Mouse (Mus musculus): ENCODE data around the gene Gm6096. TPM values are rescaled to one million over a fixed set of nuclear protein-coding genes. Genes with fewer than 3 reads are reported as not detected.
"Not testable (repeated sequence)": the region's sequence is repeated elsewhere in the genome, so short reads cannot be mapped to it uniquely, and the experiment has no call there.

Gene Gm6096
- total RNA-seq (2021) = not detected

DNA sequence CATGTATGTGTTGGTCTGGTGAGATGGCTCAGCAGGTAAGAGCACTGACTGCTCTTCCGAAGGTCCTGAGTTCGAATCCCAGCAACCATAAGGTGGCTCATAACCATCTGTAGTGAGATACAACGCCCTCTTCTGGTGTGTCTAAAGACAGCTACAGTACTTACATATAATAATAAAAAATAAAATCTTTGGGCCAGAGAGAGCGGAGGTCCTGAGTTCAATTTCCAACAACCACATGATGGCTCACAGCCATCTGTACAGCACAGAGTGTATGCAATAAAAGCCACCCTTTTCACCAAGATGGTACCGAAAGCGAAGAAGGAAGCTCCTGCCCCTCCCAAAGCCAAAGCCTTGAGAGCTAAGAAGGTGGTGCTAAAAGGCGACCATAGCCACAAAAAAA lies at the start of gene Gm6096:
TSS of gene Gm6096 (plus strand) at position 301 of the 400 bp plus-strand sequence.
- intact Hi-C loops (cut with DNase I) = loop anchor here (5.0 kb wide), 1 partner anchor 107 kb away; no protein-coding TSS in a partner anchor
- no peak for DNase-seq (ENCODE audit: extremely low spot score in 1 of 2, low spot score in 2 of 2)

DNA sequence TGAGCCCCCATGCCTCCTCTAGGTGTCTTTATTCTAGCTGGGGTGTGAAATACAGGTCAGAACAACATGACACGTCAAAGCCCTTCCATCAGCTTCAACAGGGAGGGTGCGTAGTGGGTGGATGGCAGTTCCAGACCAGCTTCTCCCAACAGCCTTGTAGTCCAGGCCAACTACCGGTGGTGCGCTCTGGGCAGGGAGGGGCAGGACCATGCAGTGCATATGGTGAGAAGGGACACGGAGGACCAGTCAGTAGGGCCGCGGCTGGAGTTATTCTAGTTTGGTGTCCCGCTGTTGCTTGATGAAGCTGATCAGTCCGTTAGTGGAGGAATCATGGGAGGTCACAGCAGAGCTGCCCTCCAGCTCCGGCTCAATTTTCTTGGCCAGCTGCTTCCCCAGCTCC lies 48.7 kb upstream of the Gm6096 start:
- DNase-seq (ENCODE audit: extremely low spot score in 1 of 2, low spot score in 2 of 2); intact Hi-C loops (cut with DNase I): not testable (repeated sequence)

DNA sequence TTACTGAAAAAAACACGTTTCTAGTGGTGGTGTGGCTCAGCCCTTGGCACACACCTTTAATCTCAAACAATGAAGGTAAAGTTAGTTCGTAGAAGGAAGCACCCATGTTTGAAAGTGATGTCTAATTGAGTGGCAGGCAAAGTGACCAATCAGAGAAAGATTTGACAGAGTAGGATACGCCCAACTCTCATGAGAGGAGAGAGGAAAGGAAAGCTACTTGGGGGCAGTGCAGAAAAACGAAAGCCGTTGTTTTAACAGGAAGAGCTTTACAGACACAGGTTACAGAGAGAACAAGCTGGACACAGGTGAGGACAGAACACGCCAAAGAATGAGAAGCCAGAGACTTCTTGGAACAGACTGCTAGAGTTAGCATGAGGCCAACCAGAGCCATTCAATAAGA lies 44.5 kb upstream of the Gm6096 start:
- intact Hi-C loops (cut with DNase I) = no loop called here
- no peak for DNase-seq (ENCODE audit: extremely low spot score in 1 of 2, low spot score in 2 of 2)

DNA sequence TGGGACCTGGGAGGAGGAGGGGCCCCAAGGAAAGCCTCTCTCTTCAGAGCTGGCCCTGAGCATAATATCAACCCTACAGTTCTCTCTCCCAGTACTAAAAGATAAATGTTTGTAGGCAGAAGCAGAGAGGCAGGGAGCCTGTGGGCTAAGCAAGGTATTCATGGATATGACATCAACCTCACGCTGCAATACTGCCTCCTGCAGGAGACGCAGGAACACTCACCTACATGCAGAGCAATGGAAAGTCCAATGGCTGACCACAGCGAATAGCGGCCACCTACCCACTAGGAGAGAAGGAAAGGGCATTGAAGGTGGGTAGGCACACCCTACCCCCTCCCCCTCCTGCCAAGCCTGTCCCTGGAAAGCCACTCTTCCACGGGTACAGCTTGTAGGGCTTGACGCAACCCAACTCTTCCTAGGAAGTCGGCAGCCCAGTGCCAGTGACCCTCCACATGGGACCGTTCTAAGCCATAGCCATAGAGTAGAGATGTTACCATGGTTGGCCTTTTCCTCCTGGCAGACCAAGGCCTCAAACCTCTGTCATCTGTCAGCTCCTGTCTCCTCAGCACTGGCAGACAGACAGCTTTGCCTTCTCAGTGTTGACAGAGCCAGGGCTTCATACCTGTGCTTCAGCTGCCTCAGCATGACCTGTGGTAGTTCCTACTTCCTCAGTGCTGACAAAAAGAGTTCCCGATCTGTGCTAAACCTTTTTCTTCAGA lies 42.7 kb upstream of the Gm6096 start:
- intact Hi-C loops (cut with DNase I) = no loop called here
- no peak for DNase-seq (ENCODE audit: extremely low spot score in 1 of 2, low spot score in 2 of 2)

DNA sequence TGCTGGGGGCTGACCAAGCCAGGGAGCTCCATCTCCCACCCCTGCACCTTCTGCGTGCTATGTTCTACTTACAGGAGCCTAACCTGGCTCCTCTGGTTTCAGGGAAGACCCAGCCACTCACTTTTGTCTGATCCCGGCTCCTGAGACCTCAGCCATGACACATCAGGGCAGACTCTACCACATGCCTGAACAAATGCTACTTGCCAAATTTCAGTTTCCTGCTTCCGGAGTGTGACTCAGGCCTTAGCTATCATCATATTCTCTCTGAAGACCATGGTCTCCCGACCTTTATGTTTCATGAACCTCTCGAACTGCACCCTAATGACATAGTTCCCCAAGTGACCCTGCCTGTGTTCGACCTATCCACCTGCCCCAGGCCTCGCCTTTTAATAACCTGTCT lies 37.6 kb upstream of the Gm6096 start:
- DNase-seq (ENCODE audit: extremely low spot score in 1 of 2, low spot score in 2 of 2) = no peak
- intact Hi-C loops (cut with DNase I) = no loop called here

- intact Hi-C loops (cut with DNase I) = no loop called here
- no peak for DNase-seq (ENCODE audit: extremely low spot score in 1 of 2, low spot score in 2 of 2)
Measured at GRCm38 (mm10) chr7:34214644-34215043, 36.2 kb upstream of the Gm6096 start.

DNA sequence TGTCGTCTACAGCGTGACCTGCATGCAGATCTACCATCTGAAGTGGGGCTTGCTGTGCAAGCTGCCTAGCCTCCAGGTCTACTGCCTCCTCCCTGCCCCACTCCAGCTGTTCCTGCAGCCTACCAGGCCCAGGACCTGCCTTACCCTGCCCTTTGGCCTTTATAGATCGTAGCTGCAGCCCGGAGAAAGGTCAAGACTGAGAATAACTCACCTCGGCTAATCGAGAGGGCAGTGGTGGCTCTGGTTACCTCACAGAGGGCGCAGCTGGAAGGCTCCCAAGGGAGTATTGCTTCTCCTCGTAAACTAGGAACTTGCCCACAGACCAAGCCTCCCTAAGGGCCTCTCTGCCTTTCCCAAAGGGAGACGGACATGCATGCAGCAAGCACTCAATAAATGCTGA lies 35.4 kb upstream of the Gm6096 start:
- intact Hi-C loops (cut with DNase I) = no loop called here
- no peak for DNase-seq (ENCODE audit: extremely low spot score in 1 of 2, low spot score in 2 of 2)

GRCm38 (mm10) chr7:34216474-34216873 lies 34.4 kb upstream of the Gm6096 start:
- intact Hi-C loops (cut with DNase I) = no loop called here
- no peak for DNase-seq (ENCODE audit: extremely low spot score in 1 of 2, low spot score in 2 of 2)

DNA sequence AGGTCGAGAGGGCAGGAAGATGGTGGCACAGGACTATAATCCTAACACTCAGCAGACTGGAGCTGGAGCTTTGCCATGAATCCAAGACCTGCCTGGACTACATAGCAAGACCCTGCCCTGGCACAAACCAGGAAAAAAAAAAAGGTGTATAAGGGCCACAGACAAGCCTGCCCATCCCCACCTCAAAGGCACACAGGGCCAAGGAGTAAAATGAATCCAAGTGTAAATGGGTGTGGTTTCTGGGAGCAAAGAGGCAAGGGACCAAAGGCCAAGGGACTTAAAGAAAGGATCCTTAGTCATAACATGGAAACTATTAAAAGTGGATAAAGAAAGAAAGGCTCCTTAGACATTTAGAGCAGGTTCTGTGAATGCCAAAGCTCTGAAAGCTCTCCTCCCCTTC lies 32.3 kb upstream of the Gm6096 start:
- DNase-seq (ENCODE audit: extremely low spot score in 1 of 2, low spot score in 2 of 2) = no peak
- intact Hi-C loops (cut with DNase I) = no loop called here

DNA sequence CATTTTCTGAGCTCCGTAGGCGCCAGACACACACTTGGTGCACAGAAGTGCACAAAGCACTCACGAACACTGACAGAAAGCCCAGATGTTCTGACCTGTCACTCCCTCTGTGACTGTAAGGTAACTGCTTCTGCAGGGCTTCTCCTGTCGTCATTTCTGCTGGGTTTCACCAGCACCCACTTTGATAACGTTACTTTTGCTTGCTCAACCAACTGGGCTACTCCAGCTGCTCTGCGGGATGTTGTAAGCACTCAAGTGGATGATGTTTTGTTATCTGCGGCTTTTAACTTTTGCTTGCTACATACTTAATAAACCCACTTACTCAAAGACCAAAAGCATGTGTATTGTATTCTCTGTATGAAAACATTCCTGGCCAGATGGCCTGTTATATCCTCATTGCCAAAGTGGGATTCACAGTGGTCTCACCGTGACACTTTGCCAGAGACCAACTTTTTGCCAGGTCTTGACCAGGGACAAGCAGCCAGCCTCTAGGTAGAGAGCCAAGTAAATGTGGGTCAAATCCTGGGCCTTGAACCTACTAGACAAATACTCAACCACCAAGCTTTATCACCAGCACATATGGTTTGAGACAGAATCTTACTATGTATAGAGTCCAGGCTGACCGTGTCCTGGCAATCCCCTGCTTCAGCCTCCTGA lies 29.1 kb upstream of the Gm6096 start:
- DNase-seq (ENCODE audit: extremely low spot score in 1 of 2, low spot score in 2 of 2) = no peak
- intact Hi-C loops (cut with DNase I) = no loop called here

- intact Hi-C loops (cut with DNase I) = no loop called here
- DNase-seq (ENCODE audit: extremely low spot score in 1 of 2, low spot score in 2 of 2) = no peak
Measured at GRCm38 (mm10) chr7:34222340-34222739, 28.5 kb upstream of the Gm6096 start.

GRCm38 (mm10) chr7:34224308-34224707 lies 26.5 kb upstream of the Gm6096 start:
- intact Hi-C loops (cut with DNase I) = no loop called here
- DNase-seq (ENCODE audit: extremely low spot score in 1 of 2, low spot score in 2 of 2) = no peak

- intact Hi-C loops (cut with DNase I) = no loop called here
- no peak for DNase-seq (ENCODE audit: extremely low spot score in 1 of 2, low spot score in 2 of 2)
Measured at GRCm38 (mm10) chr7:34226086-34226485, 24.8 kb upstream of the Gm6096 start.

- intact Hi-C loops (cut with DNase I) = no loop called here
- DNase-seq (ENCODE audit: extremely low spot score in 1 of 2, low spot score in 2 of 2) = no peak
Measured at GRCm38 (mm10) chr7:34226846-34227245, 24.0 kb upstream of the Gm6096 start.

DNA sequence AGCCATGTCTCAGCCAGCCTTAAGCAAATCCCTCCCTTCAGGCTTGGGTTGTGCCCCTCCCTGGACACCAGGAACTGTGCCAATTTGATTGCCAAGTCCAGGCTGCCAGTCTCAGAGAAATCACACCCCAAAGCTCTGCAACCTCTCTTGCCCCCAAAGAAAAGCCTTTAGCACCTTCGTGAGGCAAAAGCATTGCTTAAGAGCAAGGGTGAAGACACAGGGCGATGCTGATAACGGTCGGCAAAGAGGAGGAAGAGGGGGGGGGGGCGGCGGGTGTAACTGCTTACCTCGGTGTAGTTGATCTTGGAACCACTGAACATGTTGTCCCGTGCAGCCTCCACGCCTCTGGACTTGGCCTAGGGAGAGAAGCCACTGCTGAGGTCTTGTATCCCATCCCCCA lies 22.2 kb upstream of the Gm6096 start:
- DNase-seq (ENCODE audit: extremely low spot score in 1 of 2, low spot score in 2 of 2) = no peak
- intact Hi-C loops (cut with DNase I) = no loop called here

DNA sequence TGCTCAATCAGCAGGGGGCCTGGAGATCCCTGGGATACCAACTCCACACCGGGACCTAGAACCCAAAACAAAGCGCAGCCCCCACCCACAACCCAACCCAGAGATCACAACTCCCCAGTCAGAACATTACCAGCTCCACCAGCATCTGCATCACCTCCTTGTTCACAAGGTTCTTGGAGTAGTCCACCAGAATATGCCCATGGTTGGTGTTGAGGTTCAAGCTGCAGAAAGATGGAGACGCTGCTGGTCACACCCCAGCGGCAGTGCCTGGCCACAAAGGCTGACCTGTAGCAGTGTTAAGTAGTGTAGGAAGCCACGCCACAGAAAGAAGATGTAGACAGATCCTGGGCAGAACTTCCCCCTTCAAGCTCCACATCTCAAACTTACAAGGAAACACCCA lies 21.7 kb upstream of the Gm6096 start:
- intact Hi-C loops (cut with DNase I) = no loop called here

DNA sequence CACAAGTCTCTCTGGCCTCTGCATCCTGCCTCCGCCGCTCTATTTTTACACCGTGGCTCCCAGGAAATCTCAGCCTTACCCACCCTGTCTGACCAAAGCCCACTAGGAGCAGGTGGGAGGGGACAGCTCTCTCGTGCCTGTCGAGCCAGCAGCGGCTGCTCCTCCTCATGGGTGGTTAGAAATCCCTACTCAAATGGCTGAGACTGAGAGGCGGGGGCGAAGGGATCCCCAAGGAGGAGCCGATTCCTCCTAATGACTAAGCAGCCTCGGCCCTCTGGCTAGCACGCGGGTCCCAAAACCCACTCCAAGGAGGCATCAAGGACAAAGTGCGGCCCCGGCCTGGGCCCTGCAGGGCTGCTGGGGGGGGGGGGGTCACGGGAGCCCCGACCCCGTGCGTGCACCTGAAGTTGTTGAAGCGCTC lies 21.1 kb upstream of the Gm6096 start:
- intact Hi-C loops (cut with DNase I) = no loop called here
- DNase-seq (ENCODE audit: extremely low spot score in 1 of 2, low spot score in 2 of 2) = peak; percentile 51 to 76

More for the DNA sequence above, 21.7 kb upstream of the Gm6096 start:
- DNase-seq (ENCODE audit: extremely low spot score in 1 of 2, low spot score in 2 of 2) = no peak

- peak; percentile 71 to 91 for DNase-seq (ENCODE audit: extremely low spot score in 1 of 2, low spot score in 2 of 2)
- intact Hi-C loops (cut with DNase I) = no loop called here
Measured at GRCm38 (mm10) chr7:34230116-34230515, 20.7 kb upstream of the Gm6096 start, which contains the start of gene Gpi1. Gpi1 (minus strand) TSS chr7:34230336.

- intact Hi-C loops (cut with DNase I) = no loop called here
- DNase-seq (ENCODE audit: extremely low spot score in 1 of 2, low spot score in 2 of 2) = no peak
Measured at GRCm38 (mm10) chr7:34232785-34233725, 17.8 kb upstream of the Gm6096 start.

Data from left cerebral cortex, postnatal 10 days (tissue).